Mouse (Mus musculus): ENCODE measurements around the gene Ctsa. TPM values are rescaled to one million over a fixed set of nuclear protein-coding genes. Genes with fewer than 3 reads are reported as not detected.
A peak's percentile ranks its signal among the peaks of the same experiment; 100 is the strongest.
"Not testable (repeated sequence)": the region's sequence is repeated elsewhere in the genome, so short reads cannot be mapped to it uniquely, and the experiment has no call there.

Gene Ctsa
- polyA plus RNA-seq, 1 experiment from 2014 or later = 138 TPM

DNA sequence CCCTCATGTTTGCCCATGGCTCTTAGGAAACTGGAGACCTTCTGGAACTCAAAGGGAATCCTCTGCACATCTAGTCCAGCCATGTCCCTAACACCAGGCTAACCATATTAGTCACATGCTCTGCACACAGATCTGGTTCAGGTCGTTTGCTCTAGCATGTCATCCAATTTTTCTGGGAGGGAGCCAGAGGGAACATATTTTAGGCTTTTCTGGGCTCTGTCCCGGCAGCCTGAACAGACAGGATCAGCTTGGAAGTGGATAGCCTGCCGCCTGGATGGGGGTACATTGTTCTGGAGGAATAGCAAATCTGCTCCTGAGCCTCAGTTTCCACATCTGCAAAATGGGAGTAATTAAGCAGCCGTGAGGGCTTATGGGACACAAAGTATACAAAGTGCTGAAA is 28.4 kb downstream of the Ctsa start:
- WGBS = 71% methylated on average over 4 of the region's 4 CpGs
- no peak overlapping the region for H3K4me3 ChIP-seq
- H3K4me1 ChIP-seq = peaks cover 40% of the 10 kb centered on the region

DNA sequence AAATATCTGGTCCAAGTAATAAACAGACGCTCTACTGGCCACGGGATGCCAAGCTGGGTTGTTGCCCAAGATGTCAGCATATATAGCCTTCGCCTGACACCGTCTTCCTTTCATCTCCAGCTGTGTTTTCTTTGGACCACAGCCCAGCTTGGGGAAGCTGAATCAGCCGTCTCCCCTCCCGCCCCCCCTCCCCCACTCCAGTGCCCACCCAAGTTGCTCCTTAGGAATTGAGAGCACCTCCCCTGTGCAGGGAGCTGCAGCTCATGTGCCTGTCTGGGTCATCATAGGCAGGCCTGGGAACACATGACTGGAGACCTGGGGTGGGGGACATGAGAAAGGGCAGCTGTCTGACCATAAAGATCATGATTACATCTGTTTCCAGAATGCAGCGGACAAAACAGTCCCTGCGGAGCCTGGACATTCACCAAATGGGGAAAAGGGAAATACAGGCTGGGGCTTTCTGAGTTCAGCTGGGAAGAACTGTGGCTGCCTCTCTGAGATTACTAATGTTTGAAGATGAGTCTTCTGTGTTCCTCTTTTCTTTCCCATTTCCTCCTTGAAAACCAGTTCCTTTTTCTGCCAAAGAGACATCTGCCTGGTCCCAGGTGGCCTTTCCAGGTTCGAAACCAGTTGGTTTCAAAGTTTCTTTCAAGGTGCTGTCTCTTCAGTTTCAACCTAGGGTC is 29.6 kb downstream of the Ctsa start:
- Histone ChIP-seq H3K4me1 (peaks cover 36% of the 10 kb centered on the region), H3K4me3 (no peak overlapping the region), H3K36me3 (no peaks in the 10 kb centered on the region), H3K27me3 (ENCODE audit: insufficient read depth, poor library complexity, severe bottlenecking) (peaks cover 27% of the 10 kb centered on the region), H3K9me3 (no peaks in the 10 kb centered on the region), H3K27ac (no peak overlapping the region)
- 53% methylated on average over 9 of the region's 9 CpGs for WGBS
- no peak for DNase-seq (ENCODE audit: low spot score)

More for the DNA sequence above, 28.4 kb downstream of the Ctsa start:
- no peak overlapping the region for H3K27ac ChIP-seq
- H3K27me3 ChIP-seq (ENCODE audit: insufficient read depth, poor library complexity, severe bottlenecking) = peaks cover 39% of the 10 kb centered on the region
- H3K9me3 ChIP-seq = no peaks in the 10 kb centered on the region
- no peaks in the 10 kb centered on the region for H3K36me3 ChIP-seq
- no peak for DNase-seq (ENCODE audit: low spot score)

DNA sequence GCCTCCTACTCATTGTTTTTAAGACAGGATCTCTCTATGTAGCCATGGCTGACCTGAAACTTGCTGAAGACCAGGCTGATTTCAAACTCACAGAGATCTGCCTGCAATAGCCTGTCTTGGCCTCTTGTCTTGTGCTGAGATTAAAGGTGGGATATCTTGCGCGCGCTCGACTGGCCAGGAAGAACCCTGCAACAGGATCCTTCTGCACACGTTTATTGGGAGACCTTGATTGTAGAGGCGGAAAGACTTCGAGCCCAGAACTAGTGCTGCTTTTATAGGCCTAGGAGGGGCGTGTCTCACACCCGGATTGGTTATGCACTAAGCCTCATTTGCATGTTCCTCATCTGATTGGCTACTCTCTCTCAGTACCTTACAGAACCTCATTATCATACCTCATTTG is 30.7 kb downstream of the Ctsa start:
- not testable (repeated sequence) for H3K36me3 ChIP-seq; DNase-seq (ENCODE audit: low spot score); H3K27ac ChIP-seq; H3K9me3 ChIP-seq; H3K4me3 ChIP-seq
- Histone ChIP-seq H3K4me1 (peaks cover 29% of the 10 kb centered on the region), H3K27me3 (ENCODE audit: insufficient read depth, poor library complexity, severe bottlenecking) (peaks cover 16% of the 10 kb centered on the region)
- 91% methylated on average over 8 of the region's 9 CpGs for WGBS

GRCm38 (mm10) chr2:164864593-164864992 is 31.9 kb downstream of the Ctsa start:
- H3K4me1 ChIP-seq = peaks cover 24% of the 10 kb centered on the region
- peaks cover 6% of the 10 kb centered on the region; the same call in 1 of the 2 replicates for H3K27me3 ChIP-seq (ENCODE audit: insufficient read depth, poor library complexity, severe bottlenecking)
- no peak overlapping the region for H3K27ac ChIP-seq
- 57% methylated on average over 4 of the region's 4 CpGs for WGBS
- H3K4me3 ChIP-seq = no peak overlapping the region
- DNase-seq (ENCODE audit: low spot score) = no peak
- H3K9me3 ChIP-seq = 0 out of 2 replicates have a peak, but pooled peaks cover 5% of the 10 kb centered on the region
- no peaks in the 10 kb centered on the region for H3K36me3 ChIP-seq

DNA sequence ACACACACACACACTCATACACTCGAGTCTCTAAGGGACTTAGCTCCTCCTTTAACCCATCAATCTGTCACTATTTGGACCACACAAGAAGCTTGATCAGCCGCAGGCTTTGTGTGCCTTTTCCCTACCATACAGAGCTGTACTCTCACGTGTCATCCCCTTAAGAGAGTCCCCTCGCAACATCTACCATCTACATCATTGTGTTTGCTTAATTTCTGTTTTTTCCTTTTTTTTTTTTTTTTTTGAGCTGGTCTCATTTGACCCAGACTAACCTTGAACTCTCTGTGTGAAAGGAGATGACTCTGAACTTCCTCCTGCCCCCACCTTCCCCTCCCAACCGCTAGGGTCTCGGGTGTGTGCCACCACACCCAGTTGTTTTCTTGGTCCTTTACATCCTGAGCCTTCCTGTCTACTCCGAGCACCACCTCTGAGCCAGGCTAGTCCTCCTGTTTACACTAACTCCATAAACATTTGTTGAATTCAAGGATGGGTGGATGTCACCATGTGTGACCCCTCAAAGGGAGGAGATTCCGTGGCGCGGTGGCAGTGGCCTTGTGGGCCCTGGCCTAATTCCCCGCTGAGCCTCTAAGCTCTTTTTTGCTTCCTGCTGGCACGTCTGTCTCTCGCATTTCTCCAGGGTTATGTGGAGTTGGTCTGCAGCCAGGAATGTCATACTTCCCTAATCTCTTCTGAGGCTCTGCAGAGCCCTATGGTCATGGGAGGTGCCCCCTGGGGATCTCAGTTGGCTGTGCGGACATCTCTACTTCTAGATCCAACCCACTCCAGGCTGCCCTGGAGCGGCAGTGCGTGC is 34.3 kb downstream of the Ctsa start:
- Histone ChIP-seq H3K36me3 (no peaks in the 10 kb centered on the region), H3K4me1 (peaks cover 14% of the 10 kb centered on the region), H3K4me3 (no peak overlapping the region), H3K9me3 (0 out of 2 replicates have a peak, but pooled peaks cover 5% of the 10 kb centered on the region), H3K27ac (peak overlapping the region; percentile 74), H3K27me3 (ENCODE audit: insufficient read depth, poor library complexity, severe bottlenecking) (peaks cover 4% of the 10 kb centered on the region; the same call in 1 of the 2 replicates)
- WGBS = 43% methylated on average over 16 of the region's 16 CpGs
- DNase-seq (ENCODE audit: low spot score) = no peak

DNA sequence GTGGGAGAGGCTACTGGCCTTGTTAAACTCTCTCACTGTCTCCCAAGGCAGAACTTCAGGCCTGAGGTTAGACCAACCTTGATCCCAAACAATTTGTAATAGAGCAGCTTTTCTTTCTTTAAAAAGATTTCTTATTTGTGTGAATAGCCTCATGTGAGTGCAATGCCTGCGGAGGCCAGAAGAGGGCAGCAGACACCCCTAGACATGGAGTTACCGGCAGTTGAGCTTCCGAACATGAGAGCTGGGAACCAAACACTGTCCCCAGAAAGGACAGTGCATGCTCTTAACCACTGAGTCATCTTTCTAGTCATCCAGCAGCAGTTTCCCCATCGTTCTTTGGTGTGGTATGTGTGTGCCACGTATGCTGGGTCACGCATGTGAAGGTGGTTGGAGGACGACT is 34.9 kb downstream of the Ctsa start:
- no peak overlapping the region for H3K4me3 ChIP-seq
- 0 out of 2 replicates have a peak, but pooled peaks cover 5% of the 10 kb centered on the region for H3K9me3 ChIP-seq
- H3K4me1 ChIP-seq = peaks cover 9% of the 10 kb centered on the region
- peaks cover 4% of the 10 kb centered on the region; the same call in 1 of the 2 replicates for H3K27me3 ChIP-seq (ENCODE audit: insufficient read depth, poor library complexity, severe bottlenecking)
- no peak for DNase-seq (ENCODE audit: low spot score)
- 91% methylated on average over 7 of the region's 7 CpGs for WGBS
- H3K27ac ChIP-seq = peak overlapping the region; percentile 74
- no peaks in the 10 kb centered on the region for H3K36me3 ChIP-seq

DNA sequence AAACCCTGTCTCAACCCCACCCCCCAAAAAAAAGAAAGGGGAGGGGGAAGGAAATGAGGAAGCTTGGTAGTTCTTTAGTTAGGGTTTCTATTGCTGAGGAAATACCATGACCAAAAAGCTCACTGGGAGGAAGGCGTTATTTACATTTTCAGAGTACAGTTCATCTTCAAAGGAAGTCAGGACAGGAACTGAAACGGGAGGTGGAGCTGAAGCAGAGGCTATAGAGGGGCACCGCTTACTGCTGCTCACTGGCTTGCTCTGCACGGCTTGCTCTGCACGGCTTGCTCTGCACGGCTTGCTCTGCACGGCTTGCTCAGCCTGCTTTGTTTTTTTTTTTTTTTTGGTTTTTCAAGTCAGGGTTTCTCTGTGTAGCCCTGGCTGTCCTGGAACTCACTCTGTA is 35.8 kb downstream of the Ctsa start:
- no peak for DNase-seq (ENCODE audit: low spot score)
- 68% methylated on average over 7 of the region's 7 CpGs for WGBS

GRCm38 (mm10) chr2:164871602-164872303 is 39.1 kb downstream of the Ctsa start:
- H3K27ac ChIP-seq = no peak overlapping the region
- H3K27me3 ChIP-seq (ENCODE audit: insufficient read depth, poor library complexity, severe bottlenecking) = peaks cover 4% of the 10 kb centered on the region; the same call in 1 of the 2 replicates
- 45% methylated on average over 6 of the region's 6 CpGs for WGBS
- 0 out of 2 replicates have a peak, but pooled peaks cover 5% of the 10 kb centered on the region for H3K9me3 ChIP-seq
- H3K36me3 ChIP-seq = no peaks in the 10 kb centered on the region
- no peak for DNase-seq (ENCODE audit: low spot score)
- peaks cover 22% of the 10 kb centered on the region for H3K4me1 ChIP-seq
- no peak overlapping the region for H3K4me3 ChIP-seq

More for the DNA sequence above, 35.8 kb downstream of the Ctsa start:
- H3K36me3 ChIP-seq = no peaks in the 10 kb centered on the region
- H3K9me3 ChIP-seq = 0 out of 2 replicates have a peak, but pooled peaks cover 5% of the 10 kb centered on the region
- H3K4me3 ChIP-seq = no peak overlapping the region
- no peak overlapping the region for H3K27ac ChIP-seq
- peaks cover 9% of the 10 kb centered on the region for H3K4me1 ChIP-seq
- H3K27me3 ChIP-seq (ENCODE audit: insufficient read depth, poor library complexity, severe bottlenecking) = peaks cover 4% of the 10 kb centered on the region; the same call in 1 of the 2 replicates

- H3K27me3 ChIP-seq (ENCODE audit: insufficient read depth, poor library complexity, severe bottlenecking) = peaks cover 4% of the 10 kb centered on the region; the same call in 1 of the 2 replicates
- H3K36me3 ChIP-seq = peaks cover 5% of the 10 kb centered on the region; the same call in 1 of the 2 replicates
- DNase-seq (ENCODE audit: low spot score) = no peak
- peak overlapping the region; percentile 77; the same call in 1 of the 2 replicates for H3K27ac ChIP-seq
- no peaks in the 10 kb centered on the region for H3K9me3 ChIP-seq
- peaks cover 28% of the 10 kb centered on the region for H3K4me1 ChIP-seq
- no peak overlapping the region for H3K4me3 ChIP-seq
- WGBS = 59% methylated on average over 3 of the region's 3 CpGs
Measured at GRCm38 (mm10) chr2:164873621-164874020, 40.9 kb downstream of the Ctsa start.

GRCm38 (mm10) chr2:164874239-164874769 is 41.6 kb downstream of the Ctsa start:
- DNase-seq (ENCODE audit: low spot score) = no peak
- H3K27ac ChIP-seq = peak overlapping the region; percentile 77
- H3K36me3 ChIP-seq = peaks cover 5% of the 10 kb centered on the region; the same call in 1 of the 2 replicates
- peaks cover 4% of the 10 kb centered on the region; the same call in 1 of the 2 replicates for H3K27me3 ChIP-seq (ENCODE audit: insufficient read depth, poor library complexity, severe bottlenecking)
- H3K9me3 ChIP-seq = no peaks in the 10 kb centered on the region
- H3K4me1 ChIP-seq = peaks cover 30% of the 10 kb centered on the region
- 9% methylated on average over 1 of the region's 1 CpGs for WGBS
- no peak overlapping the region for H3K4me3 ChIP-seq

- not testable (repeated sequence) for H3K9me3 ChIP-seq; H3K27me3 ChIP-seq (ENCODE audit: insufficient read depth, poor library complexity, severe bottlenecking); DNase-seq (ENCODE audit: low spot score); H3K4me3 ChIP-seq; H3K27ac ChIP-seq; H3K36me3 ChIP-seq
- H3K4me1 ChIP-seq = peaks cover 41% of the 10 kb centered on the region
- 51% methylated on average over 2 of the region's 2 CpGs for WGBS
Measured at GRCm38 (mm10) chr2:164875648-164876047, 43.0 kb downstream of the Ctsa start.

All from heart, embryonic 10.5 days (tissue).